ENCODE assay signal across 13 mouse cellular contexts in genomic region chr2:157447297-157448158, GRCm38 (mm10). TPM values are rescaled to one million over a fixed set of nuclear protein-coding genes. Genes with fewer than 3 reads are reported as not detected.
A peak's percentile ranks its signal among the peaks of the same experiment; 100 is the strongest.
DNase-seq lines count a peak whose midpoint lies in the region; ATAC-seq and TF ChIP-seq lines count a peak whose summit lies in the region.
"Had no signal": no experiment of that assay in that cellular context is flagged by ENCODE, and none has a peak within 500 bp of the region (broad histone marks: within the 10 kb centered on the region; RNA-seq: fewer than 3 reads in every experiment).

No protein-coding gene starts in this region.

- no peak for TF ChIP-seq CTCF in liver, postnatal 0 days (IDR thresholded peaks at IDR 0.05; ENCODE audit: low read depth)
- TF ChIP-seq CTCF in left cerebral cortex, adult 2 months (IDR thresholded peaks at IDR 0.05): no peak

- DNase-seq in liver, postnatal 0 days: no peak
- DNase-seq in liver, embryonic 11.5 days (ENCODE audit: low spot score): no peak
- DNase-seq in MN1 (ENCODE audit: low spot score): peak; percentile 39
- DNase-seq in induced T-regulatory cell, adult 2 months (ENCODE audit: low read depth): peak; percentile 95
- peak; percentile 75 for DNase-seq in thymus, postnatal 0 days (ENCODE audit: low spot score)
- DNase-seq in left cerebral cortex, adult 2 months (ENCODE audit: extremely low spot score in 1 of 2, low spot score in 2 of 2): no peak
- no peak for DNase-seq in cerebellum, postnatal 10 days
- no peak for DNase-seq in left cerebral cortex, postnatal 4 days
- DNase-seq: adrenal gland, postnatal 36 days; cerebellum, postnatal 14 days; heart, adult 2 months; liver had no signal

- H3K36me3 ChIP-seq in liver, postnatal 0 days (replicated peaks; ENCODE audit: insufficient read depth, low read length): no peaks in the 10 kb centered on the region
- H3K36me3 ChIP-seq in liver, embryonic 11.5 days (ENCODE audit: control insufficient read depth, insufficient read depth, low read length): no peaks in the 10 kb centered on the region; the same call in 1 of the 2 replicates

- no peaks in the 10 kb centered on the region for H3K27me3 ChIP-seq in liver, postnatal 0 days (ENCODE audit: insufficient read depth, low read length)
- H3K27me3 ChIP-seq in liver, embryonic 11.5 days (replicated peaks; ENCODE audit: control insufficient read depth, insufficient read depth, low read length): no peaks in the 10 kb centered on the region
- H3K27me3 ChIP-seq: midbrain, embryonic 12.5 days had no signal

- H3K9ac ChIP-seq in liver, postnatal 0 days (replicated peaks): no peak overlapping the region
- H3K9ac ChIP-seq in liver, embryonic 11.5 days (ENCODE audit: low read depth, low read length): no peak overlapping the region
- H3K9ac ChIP-seq: midbrain, embryonic 12.5 days had no signal

- H3K4me2 ChIP-seq in liver, postnatal 0 days (ENCODE audit: low read depth, low read length): no peak overlapping the region
- no peak overlapping the region for H3K4me2 ChIP-seq in liver, embryonic 11.5 days
- H3K4me2 ChIP-seq: midbrain, embryonic 12.5 days had no signal

- H3K9me3 ChIP-seq in liver, postnatal 0 days (ENCODE audit: low read length): no peaks in the 10 kb centered on the region
- H3K9me3 ChIP-seq in liver, embryonic 11.5 days (ENCODE audit: control insufficient read depth, low read length): no peaks in the 10 kb centered on the region
- H3K9me3 ChIP-seq: midbrain, embryonic 12.5 days had no signal

- intact Hi-C loops in left cerebral cortex, adult 2 months (cut with DNase I): no loop called here
- intact Hi-C loops in left cerebral cortex, postnatal 4 days (cut with DNase I): no loop called here

- TF ChIP-seq EP300 in liver, postnatal 0 days (IDR thresholded peaks at IDR 0.05; ENCODE audit: low read depth): no peak

- peak; percentile 51; the same call in 1 of the 2 replicates for ATAC-seq in liver, postnatal 0 days
- ATAC-seq in liver, embryonic 11.5 days (replicated peaks; ENCODE audit: low FRiP score): no peak

- H3K27ac ChIP-seq in liver, postnatal 0 days (ENCODE audit: low read depth): no peak overlapping the region
- H3K27ac ChIP-seq in liver, embryonic 11.5 days (ENCODE audit: low read depth, low read length): no peak overlapping the region
- H3K27ac ChIP-seq in left cerebral cortex, adult 2 months: no peak overlapping the region
- H3K27ac ChIP-seq: heart, adult 2 months; midbrain, embryonic 12.5 days had no signal

- no peak overlapping the region for H3K4me3 ChIP-seq in liver, postnatal 0 days (ENCODE audit: low read depth, low read length)
- H3K4me3 ChIP-seq in liver, embryonic 11.5 days (ENCODE audit: low read depth, low read length): no peak overlapping the region
- H3K4me3 ChIP-seq in left cerebral cortex, adult 2 months: no peak overlapping the region
- H3K4me3 ChIP-seq: heart, adult 2 months; midbrain, embryonic 12.5 days had no signal

- H3K4me1 ChIP-seq in liver, postnatal 0 days (ENCODE audit: insufficient read depth): no peaks in the 10 kb centered on the region
- H3K4me1 ChIP-seq in liver, embryonic 11.5 days (replicated peaks; ENCODE audit: control insufficient read depth, insufficient read depth, low read length): no peaks in the 10 kb centered on the region
- H3K4me1 ChIP-seq: midbrain, embryonic 12.5 days had no signal

- 27% methylated on average over 15 of the region's 15 CpGs for WGBS in liver, postnatal 0 days (ENCODE audit: insufficient replicate concordance)
- 47% methylated on average over 15 of the region's 15 CpGs for WGBS in liver, embryonic 11.5 days

RNA-seq across cellular contexts. Expression of gene Src, which starts 29.3 kb away (rescaled TPM):
- 1.6 and 1.8 TPM in 2 replicates for polyA plus RNA-seq in liver, postnatal 0 days (2015; fragmentation: Nextera tagmentation; extraction: Ambion mirVana)
- polyA plus RNA-seq in liver, embryonic 11.5 days (2014; fragmentation: Nextera tagmentation; extraction: Ambion mirVana): 4.4 and 4.8 TPM in 2 replicates
- 5.3 and 5.9 TPM in 2 replicates for polyA plus RNA-seq in thymus, postnatal 0 days (2015; fragmentation: Nextera tagmentation; extraction: Ambion mirVana)
- 100 to 1,000 TPM; 133 to 134 TPM for total RNA-seq in left cerebral cortex, adult 2 months (2021)
- 10 to 100 TPM; 92.0 to 94.5 TPM for total RNA-seq in left cerebral cortex, postnatal 4 days (2021)

Comparison
In these comparisons a context has a peak if more than half of its experiments do, and no peak if none do; other contexts are left out.
1. DNase-seq: peak in MN1 (single experiment), induced T-regulatory cell, adult 2 months (single experiment) and thymus, postnatal 0 days (single experiment); none in liver, postnatal 0 days (single experiment), liver, embryonic 11.5 days (single experiment), left cerebral cortex, adult 2 months (0 of 2), cerebellum, postnatal 10 days (0 of 2) and left cerebral cortex, postnatal 4 days (single experiment).